Mouse (Mus musculus): ENCODE data around the gene Epb41l3.

Gene Epb41l3

GRCm38 (mm10) chr17:69181560-69182316 lies 106.3 kb downstream of the Epb41l3 start:
- DNase-seq (ENCODE audit: low read depth, low spot score): no peak

DNA sequence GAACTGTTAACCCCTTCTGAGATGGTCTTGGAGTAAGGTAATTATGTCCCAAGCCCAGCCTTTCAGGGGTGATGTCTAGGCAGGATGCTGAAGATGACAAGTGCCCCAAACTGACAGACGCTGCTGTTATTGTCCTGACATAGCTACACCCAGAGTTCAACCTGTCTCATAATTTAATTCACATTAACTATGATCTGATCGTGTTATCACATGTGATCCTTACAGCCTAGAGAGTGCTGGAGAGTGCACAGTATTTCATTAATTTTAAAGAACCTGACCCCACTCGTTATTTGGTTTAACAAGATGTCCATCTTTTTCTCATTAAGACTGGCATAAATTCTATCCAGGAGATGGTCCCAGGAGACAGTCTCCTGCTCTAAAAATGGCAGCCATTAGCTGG lies 112.3 kb downstream of the Epb41l3 start:
- DNase-seq (ENCODE audit: low read depth, low spot score): no peak

DNA sequence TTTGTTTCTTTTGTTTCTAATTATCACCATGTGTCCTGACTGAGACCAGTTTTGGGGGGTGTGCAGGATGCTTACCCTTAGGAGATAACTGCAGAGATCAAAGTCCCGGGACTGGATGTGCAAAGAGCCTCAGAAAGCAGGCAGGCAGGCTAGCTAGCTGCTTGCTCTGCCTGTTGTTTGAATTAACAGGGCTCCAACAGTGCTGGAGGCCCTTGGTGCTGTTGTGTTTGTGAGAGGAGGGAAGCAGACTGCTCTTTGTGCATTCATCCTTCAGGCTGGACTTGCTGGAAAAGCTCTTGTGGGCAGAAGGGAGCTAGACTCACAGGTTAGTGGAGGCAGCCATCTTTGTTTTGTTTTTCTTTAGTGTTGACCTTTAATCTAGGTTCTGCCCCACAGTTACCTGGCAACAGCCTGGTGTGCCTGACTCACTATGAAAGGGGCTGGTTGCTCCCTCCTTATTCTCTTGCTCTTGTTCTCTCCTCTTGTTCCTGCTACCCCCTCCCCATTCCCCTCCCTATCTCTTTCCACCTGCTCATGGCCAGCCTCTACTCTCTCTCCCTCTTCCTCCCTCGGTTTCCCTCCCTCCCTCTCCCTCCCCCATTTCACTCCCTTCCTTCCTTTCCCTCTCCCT lies 117.5 kb downstream of the Epb41l3 start:
- DNase-seq (ENCODE audit: low read depth, low spot score): no peak

DNA sequence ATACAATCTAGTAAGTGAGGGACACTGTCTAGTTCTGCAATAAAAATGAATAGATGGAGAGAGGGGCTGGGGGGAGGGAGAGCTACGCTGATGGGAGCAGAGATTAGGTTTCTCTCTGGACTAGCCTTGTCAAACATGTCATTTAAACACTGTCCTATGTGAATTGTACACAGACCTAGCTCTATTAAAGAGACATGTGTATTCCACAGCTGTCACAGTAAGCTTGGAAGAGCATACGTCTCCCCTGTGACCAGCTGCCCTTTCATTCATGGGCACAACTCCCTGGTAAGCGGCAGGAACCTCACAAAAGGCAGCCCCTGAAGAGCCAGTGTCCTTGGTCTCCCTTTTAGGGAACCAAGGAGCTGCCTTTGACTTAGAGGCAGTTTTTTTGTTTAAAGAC lies 119.1 kb downstream of the Epb41l3 start:
- no peak for DNase-seq (ENCODE audit: low read depth, low spot score)

GRCm38 (mm10) chr17:69195758-69196157 lies 120.3 kb downstream of the Epb41l3 start:
- DNase-seq (ENCODE audit: low read depth, low spot score): no peak

DNA sequence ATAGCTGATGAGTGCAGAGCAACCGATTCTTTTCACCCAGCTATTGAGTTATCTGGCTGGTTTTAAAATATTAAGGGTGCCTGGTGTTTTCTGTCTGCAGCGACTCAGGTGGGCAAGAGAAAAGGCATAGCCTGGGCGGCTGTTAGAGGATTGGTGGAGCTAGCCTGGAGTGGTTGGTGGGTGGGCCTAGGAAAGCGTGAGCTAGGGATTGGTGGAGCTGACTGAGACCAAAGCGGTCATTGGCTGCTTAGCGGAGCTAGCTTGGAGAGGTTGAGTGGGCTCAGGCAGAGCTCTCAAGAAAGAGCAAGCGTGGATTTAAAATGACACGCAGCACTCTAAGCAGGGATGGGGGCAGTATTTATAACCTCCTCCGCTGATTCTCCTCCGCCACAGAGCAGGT lies 121.2 kb downstream of the Epb41l3 start:
- peak; percentile 28 for DNase-seq (ENCODE audit: low read depth, low spot score)

GRCm38 (mm10) chr17:69198805-69199204 lies 123.3 kb downstream of the Epb41l3 start:
- DNase-seq (ENCODE audit: low read depth, low spot score): no peak

DNA sequence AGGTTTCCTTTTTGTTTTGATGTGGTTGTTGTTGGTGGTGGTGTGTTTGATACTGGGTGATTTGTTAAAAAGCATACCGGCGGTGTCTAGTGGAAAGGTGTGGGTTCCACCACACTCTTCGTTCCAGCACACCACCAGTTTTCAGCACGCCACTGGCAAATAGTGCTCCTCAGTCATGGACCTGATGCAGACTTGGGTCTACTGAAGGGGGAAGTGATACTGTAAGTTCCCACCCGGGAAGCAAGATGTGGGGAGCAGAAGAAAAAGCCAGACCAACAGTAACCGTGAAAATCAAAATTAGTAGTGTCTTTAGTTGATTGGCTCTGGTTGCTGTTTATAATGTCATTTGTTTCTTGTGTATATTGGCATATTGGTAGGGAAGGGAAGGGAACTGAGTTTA lies 124.3 kb downstream of the Epb41l3 start:
- DNase-seq (ENCODE audit: low read depth, low spot score): no peak

DNA sequence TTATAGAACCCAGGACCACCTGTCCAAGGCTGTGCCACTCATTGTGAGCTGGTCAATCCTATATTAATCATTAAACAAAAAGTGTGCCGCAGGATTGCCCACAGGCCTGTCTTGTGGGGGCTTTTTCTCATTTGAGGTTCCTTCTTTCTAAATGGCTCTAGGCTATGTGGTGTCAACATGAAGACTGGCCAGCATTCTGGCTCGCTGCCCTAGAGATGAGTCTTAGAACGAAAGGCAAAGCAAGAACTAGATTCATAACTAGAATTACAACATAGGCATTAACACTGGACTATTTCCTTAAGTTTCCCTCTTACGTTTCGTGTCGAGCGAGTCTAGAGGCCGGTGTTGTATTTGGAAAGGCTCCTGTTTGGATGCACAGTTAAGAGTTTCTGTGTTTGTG lies 125.5 kb downstream of the Epb41l3 start:
- DNase-seq (ENCODE audit: low read depth, low spot score): no peak

- DNase-seq (ENCODE audit: low read depth, low spot score): no peak
Observed at GRCm38 (mm10) chr17:69205282-69205999, 130.0 kb downstream of the Epb41l3 start.

GRCm38 (mm10) chr17:69207562-69208312 lies 132.3 kb downstream of the Epb41l3 start:
- no peak for DNase-seq (ENCODE audit: low read depth, low spot score)

- DNase-seq (ENCODE audit: low read depth, low spot score): no peak
Observed at GRCm38 (mm10) chr17:69211065-69211464, 135.6 kb downstream of the Epb41l3 start.

DNA sequence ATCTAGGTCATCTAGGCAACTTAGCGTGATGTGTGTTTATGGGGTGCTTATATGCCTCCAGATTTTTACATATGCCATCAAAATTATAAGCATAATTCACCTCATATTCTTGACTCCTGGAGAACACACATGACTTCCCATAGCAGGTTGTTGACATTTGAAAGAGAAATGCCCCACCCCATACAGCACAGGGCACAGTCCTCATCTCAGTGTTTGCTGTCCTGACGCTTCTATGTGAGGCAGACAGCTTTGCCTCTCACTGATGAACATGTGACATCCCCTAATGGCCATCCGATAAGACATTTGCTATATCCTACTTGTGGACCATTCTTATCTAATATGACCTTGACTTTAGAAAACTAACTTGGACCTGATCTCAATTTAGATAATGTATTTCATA lies 140.6 kb downstream of the Epb41l3 start:
- DNase-seq (ENCODE audit: low read depth, low spot score): no peak

- no peak for DNase-seq (ENCODE audit: low read depth, low spot score)
Observed at GRCm38 (mm10) chr17:69220849-69221248, 145.4 kb downstream of the Epb41l3 start.

DNA sequence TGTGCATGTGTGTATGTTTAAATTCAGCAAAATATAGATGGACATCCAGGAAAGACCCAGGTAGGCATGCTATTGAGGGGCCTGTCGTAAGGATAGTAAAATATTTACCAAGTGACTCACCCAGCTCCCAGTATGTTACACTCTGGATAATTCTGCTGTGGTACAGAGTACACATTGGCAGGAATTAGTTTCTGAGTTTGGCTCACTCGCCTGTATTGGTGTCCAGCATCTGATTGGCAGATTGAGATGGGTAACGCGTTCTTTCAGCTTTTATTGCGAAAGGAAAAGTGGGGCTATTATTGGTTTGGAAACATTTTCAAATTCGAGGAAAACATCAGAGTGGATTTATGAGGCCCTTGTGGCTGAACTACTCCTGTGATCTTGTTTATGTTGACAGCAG lies 145.9 kb downstream of the Epb41l3 start:
- no peak for DNase-seq (ENCODE audit: low read depth, low spot score)

GRCm38 (mm10) chr17:69221966-69222692 lies 146.6 kb downstream of the Epb41l3 start:
- no peak for DNase-seq (ENCODE audit: low read depth, low spot score)

GRCm38 (mm10) chr17:69225996-69226395 lies 150.5 kb downstream of the Epb41l3 start:
- no peak for DNase-seq (ENCODE audit: low read depth, low spot score)

DNA sequence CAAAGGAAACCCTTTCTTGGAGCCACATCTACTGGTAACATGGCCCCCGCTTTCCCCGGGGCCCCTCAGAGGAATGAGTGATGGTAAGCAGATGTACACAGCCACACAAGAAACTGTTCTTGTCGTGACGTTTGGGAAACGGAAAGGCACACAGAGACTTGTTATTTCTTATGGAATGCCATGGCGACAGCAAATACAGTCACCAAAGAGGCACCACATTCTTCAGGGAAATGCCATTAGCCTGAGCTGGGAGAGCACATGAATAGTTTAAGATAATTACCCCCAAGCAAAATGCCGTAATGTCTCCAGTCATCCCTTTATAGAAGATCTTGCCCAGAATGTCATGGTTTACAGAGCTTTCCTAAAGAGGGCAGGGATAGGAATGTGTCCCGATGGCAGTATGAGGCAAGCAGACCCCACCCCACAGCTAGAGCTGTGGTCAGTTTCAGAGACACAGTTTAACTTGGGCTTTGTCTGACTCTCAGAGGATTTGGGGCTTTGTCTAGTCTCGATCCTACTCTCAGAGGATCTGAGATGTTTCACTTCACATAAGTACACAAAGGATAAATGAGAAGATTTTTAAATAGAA lies 152.0 kb downstream of the Epb41l3 start:
- DNase-seq (ENCODE audit: low read depth, low spot score): no peak

- no peak for DNase-seq (ENCODE audit: low read depth, low spot score)
Observed at GRCm38 (mm10) chr17:69229451-69229850, 154.0 kb downstream of the Epb41l3 start.

GRCm38 (mm10) chr17:69230131-69230621 lies 154.7 kb downstream of the Epb41l3 start:
- no peak for DNase-seq (ENCODE audit: low read depth, low spot score)

DNA sequence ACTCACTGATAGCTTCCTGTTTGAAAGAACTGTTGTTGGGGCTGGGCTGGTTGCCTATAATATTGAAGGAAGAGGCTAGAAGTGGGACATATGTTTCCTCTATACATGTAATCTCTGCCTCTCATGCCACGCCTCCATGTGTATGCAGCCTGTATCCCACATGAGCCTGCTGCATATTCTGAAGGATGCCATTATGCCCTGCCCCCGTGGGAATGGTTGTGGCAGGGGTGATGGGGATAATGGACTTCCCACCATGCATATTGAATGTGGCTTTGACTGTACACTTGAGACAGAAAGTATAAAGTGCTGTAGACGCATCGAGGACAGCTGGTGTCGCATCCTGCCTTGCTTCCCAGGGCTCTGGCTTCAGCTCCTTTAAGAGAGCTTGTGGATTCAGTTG lies 155.9 kb downstream of the Epb41l3 start:
- DNase-seq (ENCODE audit: low read depth, low spot score): no peak
